ENCODE assay signal across 8 mouse cellular contexts in genomic region chr3:78901016-78901837, GRCm38 (mm10).
DNase-seq lines count a peak whose midpoint lies in the region; ATAC-seq and TF ChIP-seq lines count a peak whose summit lies in the region.
"Had no signal": no experiment of that assay in that cellular context is flagged by ENCODE, and none has a peak within 500 bp of the region (broad histone marks: within the 10 kb centered on the region; RNA-seq: fewer than 3 reads in every experiment).

No protein-coding gene starts in this region.

- H3K4me3 ChIP-seq in CH12.LX (replicated peaks in 1 of 3; ENCODE audit: low read depth in 2 of 3, low read length in 2 of 3, poor library complexity in 1 of 3), result no peak overlapping the region
- no peak overlapping the region for H3K4me3 ChIP-seq in forebrain, postnatal 0 days (ENCODE audit: low read depth, low read length)
- no peak overlapping the region for H3K4me3 ChIP-seq in intestine, embryonic 15.5 days (replicated peaks)

- TF ChIP-seq CTCF in CH12.LX (conservative IDR thresholded peaks at IDR 0.05 in 1 of 2, IDR thresholded peaks at IDR 0.05 in 1 of 2; ENCODE audit: low read depth in 2 of 2, low read length in 2 of 2), result no peak
- no peak for TF ChIP-seq CTCF in forebrain, postnatal 0 days (IDR thresholded peaks at IDR 0.05; ENCODE audit: low read depth)

- WGBS in forebrain, postnatal 0 days, result 23% methylated on average over 11 of the region's 11 CpGs
- WGBS in intestine, embryonic 15.5 days, result 27% methylated on average over 11 of the region's 11 CpGs

- no peaks in the 10 kb centered on the region for H3K27me3 ChIP-seq in CH12.LX (replicated peaks)
- H3K27me3 ChIP-seq in forebrain, postnatal 0 days (ENCODE audit: insufficient read depth, low read length), result no peaks in the 10 kb centered on the region
- no peaks in the 10 kb centered on the region for H3K27me3 ChIP-seq in intestine, embryonic 15.5 days (replicated peaks)

- no peak overlapping the region for H3K9ac ChIP-seq in CH12.LX (ENCODE audit: insufficient read depth, low read depth)
- H3K9ac ChIP-seq in forebrain, postnatal 0 days, result no peak overlapping the region
- no peak overlapping the region for H3K9ac ChIP-seq in intestine, embryonic 15.5 days

- peaks cover 0 to 26% of the 10 kb centered on the region in 2 experiments; a peak in 2 of 4 replicates for H3K4me1 ChIP-seq in CH12.LX (ENCODE audit: control insufficient read depth in 1 of 2, insufficient read depth in 2 of 2)
- H3K4me1 ChIP-seq in forebrain, postnatal 0 days (ENCODE audit: insufficient read depth), result 0 out of 2 replicates have a peak, but pooled peaks cover 7% of the 10 kb centered on the region
- H3K4me1 ChIP-seq in intestine, embryonic 15.5 days (replicated peaks), result peaks cover 3% of the 10 kb centered on the region; the same call in 1 of the 2 replicates

- H3K79me2 ChIP-seq in CH12.LX (replicated peaks; ENCODE audit: control insufficient read depth, extremely low read depth, insufficient read depth, poor library complexity, severe bottlenecking), result no peaks in the 10 kb centered on the region

- H3K36me3 ChIP-seq in CH12.LX (replicated peaks in 1 of 2; ENCODE audit: control insufficient read depth in 1 of 2, insufficient read depth in 1 of 2, low read length in 1 of 2), result no peaks in the 10 kb centered on the region
- H3K36me3 ChIP-seq in forebrain, postnatal 0 days (ENCODE audit: insufficient read depth), result no peaks in the 10 kb centered on the region
- no peaks in the 10 kb centered on the region for H3K36me3 ChIP-seq in intestine, embryonic 15.5 days

- H3K9me3 ChIP-seq in CH12.LX (replicated peaks; ENCODE audit: low read length), result no peaks in the 10 kb centered on the region
- no peaks in the 10 kb centered on the region for H3K9me3 ChIP-seq in forebrain, postnatal 0 days (ENCODE audit: low read length)
- no peaks in the 10 kb centered on the region for H3K9me3 ChIP-seq in intestine, embryonic 15.5 days

- TF ChIP-seq EP300 in CH12.LX (IDR thresholded peaks at IDR 0.05; ENCODE audit: low read length), result no peak

- no peak overlapping the region for H3K4me2 ChIP-seq in CH12.LX (ENCODE audit: insufficient read depth, low read depth, poor library complexity, severe bottlenecking)
- 0 out of 2 replicates have a peak overlapping the region, but pooled peaks have one; percentile 14 for H3K4me2 ChIP-seq in forebrain, postnatal 0 days (ENCODE audit: low read depth)
- peak overlapping the region; percentile 24; the same call in 1 of the 2 replicates for H3K4me2 ChIP-seq in intestine, embryonic 15.5 days (replicated peaks)

- in situ Hi-C loops in CH12.LX (cut with MboI; ENCODE audit: low pct_ligation_motif_present, low pct_unique_long_range_greater_than_20kb, low sequenced_read_pairs), result no loop called here

- DNase-seq in A20 (ENCODE audit: low read depth, low spot score), result peak; percentile 40
- peak; percentile 44 for DNase-seq in CH12.LX (ENCODE audit: extremely low read depth)
- DNase-seq in forebrain, postnatal 0 days, result peak; percentile 18
- no peak for DNase-seq in layer of hippocampus, postnatal 25 days (ENCODE audit: extremely low spot score in 1 of 2, low spot score in 1 of 2)
- DNase-seq in right cerebral cortex, postnatal 4 days, result no peak

- 0 out of 2 replicates have a peak, but pooled peaks have one; percentile 53 for ATAC-seq in forebrain, postnatal 0 days
- peak; percentile 58; the same call in 1 of the 2 replicates for ATAC-seq in intestine, embryonic 15.5 days
- no peak for ATAC-seq in granulocyte monocyte progenitor cell, adult 5-6 weeks (replicated peaks; ENCODE audit: poor library complexity, severe bottlenecking)

- no peak for TF ChIP-seq POLR2A in CH12.LX (IDR thresholded peaks at IDR 0.05; ENCODE audit: low read depth, low read length)

- H3K27ac ChIP-seq in CH12.LX (ENCODE audit: insufficient read depth, low read depth), result no peak overlapping the region
- 0 out of 2 replicates have a peak overlapping the region, but pooled peaks have one; percentile 3 for H3K27ac ChIP-seq in forebrain, postnatal 0 days (ENCODE audit: low read depth, low read length)
- no peak overlapping the region for H3K27ac ChIP-seq in intestine, embryonic 15.5 days
- H3K27ac ChIP-seq: macrophage had no signal

- dilution Hi-C loops in CH12.LX (cut with MboI; ENCODE audit: extremely low pct_ligation_motif_present, extremely low pct_unique_long_range_greater_than_20kb, low sequenced_read_pairs), result no loop called here

- TF ChIP-seq RAD21 in CH12.LX (IDR thresholded peaks at IDR 0.05; ENCODE audit: low read depth, low read length), result no peak

TF ChIP-seq in CH12.LX, 34 proteins besides CTCF, POLR2A, EP300 and RAD21:
- no peak for TF ChIP-seq MAX (IDR thresholded peaks at IDR 0.05; ENCODE audit: low read length)
- no peak for TF ChIP-seq JUND (conservative IDR thresholded peaks at IDR 0.05; ENCODE audit: low read depth, low read length)
- no peak for TF ChIP-seq USF1 (IDR thresholded peaks at IDR 0.05; ENCODE audit: low read depth, low read length)
- TF ChIP-seq ZC3H11A (IDR thresholded peaks at IDR 0.05; ENCODE audit: low read depth, low read length), result no peak
- no peak for TF ChIP-seq SMC3 (IDR thresholded peaks at IDR 0.05; ENCODE audit: low read depth, low read length)
- TF ChIP-seq MEF2A (IDR thresholded peaks at IDR 0.05; ENCODE audit: borderline replicate concordance, low read depth, low read length), result no peak
- no peak for TF ChIP-seq SIN3A (IDR thresholded peaks at IDR 0.05; ENCODE audit: low read length)
- TF ChIP-seq USF2 (conservative IDR thresholded peaks at IDR 0.05; ENCODE audit: low read depth, low read length), result no peak
- TF ChIP-seq CHD2 (IDR thresholded peaks at IDR 0.05; ENCODE audit: low read length), result no peak
- no peak for TF ChIP-seq GABPA (IDR thresholded peaks at IDR 0.05; ENCODE audit: insufficient replicate concordance, low read depth, low read length)
- TF ChIP-seq MYC (IDR thresholded peaks at IDR 0.05; ENCODE audit: low read depth, low read length), result no peak
- no peak for TF ChIP-seq UBTF (IDR thresholded peaks at IDR 0.05; ENCODE audit: low read depth, low read length)

Comparison
In these comparisons a context has a peak if more than half of its experiments do, and no peak if none do; other contexts are left out.
1. DNase-seq: peak in A20 (single experiment), CH12.LX (single experiment) and forebrain, postnatal 0 days (single experiment); none in layer of hippocampus, postnatal 25 days (0 of 2) and right cerebral cortex, postnatal 4 days (single experiment).